Mouse (Mus musculus): ENCODE data around the gene Slc4a1ap. TPM values are rescaled to one million over a fixed set of nuclear protein-coding genes. Genes with fewer than 3 reads are reported as not detected.

Gene Slc4a1ap
- total and polyA plus RNA-seq, 3 experiments: 25.7 to 41.1 (median 27.9) TPM

- no peak overlapping the region for H3K9ac ChIP-seq (ENCODE audit: insufficient read depth, low read depth)
- DNase-seq (ENCODE audit: extremely low read depth): no peak
- dilution Hi-C loops (cut with MboI; ENCODE audit: extremely low pct_ligation_motif_present, extremely low pct_unique_long_range_greater_than_20kb, low sequenced_read_pairs): no loop called here
- no peak overlapping the region for H3K27ac ChIP-seq (ENCODE audit: insufficient read depth, low read depth)
- H3K27me3 ChIP-seq (replicated peaks): no peaks in the 10 kb centered on the region
- H3K9me3 ChIP-seq (replicated peaks; ENCODE audit: low read length): no peaks in the 10 kb centered on the region
- TF ChIP-seq E2F4 (IDR thresholded peaks at IDR 0.05; ENCODE audit: insufficient replicate concordance, low read depth, low read length) (no peak), HCFC1 (IDR thresholded peaks at IDR 0.05; ENCODE audit: low read depth, low read length) (no peak), MAFK (IDR thresholded peaks at IDR 0.05; ENCODE audit: insufficient replicate concordance, low read length) (no peak), USF1 (IDR thresholded peaks at IDR 0.05; ENCODE audit: low read depth, low read length) (no peak), PAX5 (IDR thresholded peaks at IDR 0.05; ENCODE audit: low read length) (no peak), ZMIZ1 (IDR thresholded peaks at IDR 0.05; ENCODE audit: low read depth, low read length) (no peak), MAZ (IDR thresholded peaks at IDR 0.05; ENCODE audit: low read depth, low read length) (no peak), KAT2A (IDR thresholded peaks at IDR 0.05; ENCODE audit: insufficient replicate concordance, low read length) (no peak), IRF4 (IDR thresholded peaks at IDR 0.05; ENCODE audit: low read depth, low read length) (no peak), USF2 (conservative IDR thresholded peaks at IDR 0.05; ENCODE audit: low read depth, low read length) (no peak), SMC3 (IDR thresholded peaks at IDR 0.05; ENCODE audit: low read depth, low read length) (no peak), CHD2 (IDR thresholded peaks at IDR 0.05; ENCODE audit: low read length) (no peak), CHD1 (IDR thresholded peaks at IDR 0.05; ENCODE audit: low read depth, low read length) (no peak), NELFE (IDR thresholded peaks at IDR 0.05; ENCODE audit: low read depth, low read length) (no peak), MAX (IDR thresholded peaks at IDR 0.05; ENCODE audit: low read length) (no peak)
- H3K4me3 ChIP-seq (replicated peaks in 1 of 3; ENCODE audit: low read depth in 2 of 3, low read length in 2 of 3, poor library complexity in 1 of 3): no peak overlapping the region
- no peak overlapping the region for H3K4me2 ChIP-seq (ENCODE audit: insufficient read depth, low read depth, poor library complexity, severe bottlenecking)
- peaks cover 0 to 29% of the 10 kb centered on the region in 2 experiments for H3K36me3 ChIP-seq (replicated peaks in 1 of 2; ENCODE audit: control insufficient read depth in 1 of 2, insufficient read depth in 1 of 2, low read length in 1 of 2)
- no peaks in the 10 kb centered on the region for H3K79me2 ChIP-seq (replicated peaks; ENCODE audit: control insufficient read depth, extremely low read depth, insufficient read depth, poor library complexity, severe bottlenecking)
- in situ Hi-C loops (cut with MboI; ENCODE audit: low pct_ligation_motif_present, low pct_unique_long_range_greater_than_20kb, low sequenced_read_pairs): no loop called here
- H3K4me1 ChIP-seq (ENCODE audit: control insufficient read depth in 1 of 2, insufficient read depth in 2 of 2): peaks cover 6 to 7% of the 10 kb centered on the region in 2 experiments
Observed at GRCm38 (mm10) chr5:31573722-31574121, 46.9 kb downstream of the Slc4a1ap start.

GRCm38 (mm10) chr5:31576539-31576975 lies 49.8 kb downstream of the Slc4a1ap start:
- peak; percentile 13 for DNase-seq (ENCODE audit: extremely low read depth)
- dilution Hi-C loops (cut with MboI; ENCODE audit: extremely low pct_ligation_motif_present, extremely low pct_unique_long_range_greater_than_20kb, low sequenced_read_pairs): no loop called here

More at GRCm38 (mm10) chr5:31576539-31576975, 49.8 kb downstream of the Slc4a1ap start:
- peaks cover 0 to 10% of the 10 kb centered on the region in 2 experiments for H3K36me3 ChIP-seq (replicated peaks in 1 of 2; ENCODE audit: control insufficient read depth in 1 of 2, insufficient read depth in 1 of 2, low read length in 1 of 2)
- H3K9ac ChIP-seq (ENCODE audit: insufficient read depth, low read depth): no peak overlapping the region
- H3K4me1 ChIP-seq (ENCODE audit: control insufficient read depth in 1 of 2, insufficient read depth in 2 of 2): peaks cover 0 to 7% of the 10 kb centered on the region in 2 experiments; a peak in 2 of 4 replicates
- H3K9me3 ChIP-seq (replicated peaks; ENCODE audit: low read length): no peaks in the 10 kb centered on the region
- TF ChIP-seq EP300 (IDR thresholded peaks at IDR 0.05; ENCODE audit: low read length) (no peak), BHLHE40 (IDR thresholded peaks at IDR 0.05; ENCODE audit: low read depth, low read length) (peak; percentile 47; the same call in 1 of the 2 replicates)
- H3K27me3 ChIP-seq (replicated peaks): no peaks in the 10 kb centered on the region
- no peak overlapping the region for H3K27ac ChIP-seq (ENCODE audit: insufficient read depth, low read depth)
- in situ Hi-C loops (cut with MboI; ENCODE audit: low pct_ligation_motif_present, low pct_unique_long_range_greater_than_20kb, low sequenced_read_pairs): no loop called here
- H3K4me3 ChIP-seq (replicated peaks in 1 of 3; ENCODE audit: low read depth in 2 of 3, low read length in 2 of 3, poor library complexity in 1 of 3): no peak overlapping the region
- 0 out of 2 replicates have a peak overlapping the region, but pooled peaks have one; percentile 21 for H3K4me2 ChIP-seq (ENCODE audit: insufficient read depth, low read depth, poor library complexity, severe bottlenecking)
- H3K79me2 ChIP-seq (replicated peaks; ENCODE audit: control insufficient read depth, extremely low read depth, insufficient read depth, poor library complexity, severe bottlenecking): no peaks in the 10 kb centered on the region
